Mouse (Mus musculus): ENCODE measurements around the gene Tmem256.

DNA sequence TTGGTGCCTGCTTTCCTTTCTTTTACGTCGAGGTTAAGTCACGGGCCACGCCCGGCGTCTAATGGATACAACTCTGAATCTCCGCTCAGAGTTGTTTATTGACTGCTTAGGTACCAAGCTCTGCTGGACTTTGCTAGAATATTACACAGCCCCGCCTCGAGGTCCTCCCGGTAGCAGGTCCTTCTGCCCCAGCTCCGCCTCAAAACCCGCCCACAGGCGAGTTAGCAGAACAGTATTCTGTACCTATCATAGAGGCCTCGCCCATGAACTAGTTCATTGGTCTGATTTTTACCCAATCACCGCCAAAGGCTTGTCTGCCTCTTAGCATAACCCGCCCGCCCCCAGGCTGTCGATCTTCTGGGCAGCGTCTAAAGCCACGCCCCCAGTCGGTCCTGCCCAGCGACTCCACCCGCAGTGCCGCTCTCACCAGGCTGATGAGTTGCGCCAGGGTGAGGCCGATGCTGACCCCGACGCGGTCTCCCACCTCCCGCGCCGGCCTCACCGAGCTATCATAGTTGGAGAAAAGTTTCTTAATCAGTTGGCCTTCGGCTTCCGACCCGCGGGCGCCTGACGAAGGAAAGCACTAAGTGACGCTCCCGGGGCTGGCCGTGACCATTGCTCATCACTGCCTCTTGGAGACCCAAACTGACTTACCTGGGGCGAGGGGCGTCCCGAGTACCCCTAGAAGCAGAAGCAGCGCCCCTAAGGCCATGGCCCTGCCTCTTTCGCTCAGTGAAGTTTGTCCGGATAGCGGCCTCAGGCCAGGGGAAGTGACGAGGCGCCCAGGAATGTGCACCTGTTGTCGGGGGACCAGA is 42.9 kb upstream of the Tmem256 start, which contains the start of gene Chrnb1:
- TF ChIP-seq POLR2A (IDR thresholded peaks at IDR 0.05; ENCODE audit: borderline replicate concordance, insufficient read depth, low read length) (peak; percentile 44), CTCF (IDR thresholded peaks at IDR 0.05; ENCODE audit: borderline replicate concordance, insufficient read depth, low read depth, low read length) (no peak)
